ENCODE assay signal across 9 mouse cellular contexts in genomic region chr9:108049561-108050251, GRCm38 (mm10). TPM values are rescaled to one million over a fixed set of nuclear protein-coding genes. Genes with fewer than 3 reads are reported as not detected.
DNase-seq lines count a peak whose midpoint lies in the region; ATAC-seq lines count a peak whose summit lies in the region.
"Had no signal": no experiment of that assay in that cellular context is flagged by ENCODE, and none has a peak within 500 bp of the region (broad histone marks: within the 10 kb centered on the region; RNA-seq: fewer than 3 reads in every experiment).

No protein-coding gene starts in this region.

- no peaks in the 10 kb centered on the region for H3K9me3 ChIP-seq in lung, embryonic 16.5 days (ENCODE audit: control insufficient read depth, low read length)
- no peaks in the 10 kb centered on the region for H3K9me3 ChIP-seq in hindbrain, embryonic 16.5 days (ENCODE audit: control insufficient read depth, low read length)
- no peaks in the 10 kb centered on the region for H3K9me3 ChIP-seq in midbrain, embryonic 16.5 days (replicated peaks; ENCODE audit: control insufficient read depth, low read length, poor library complexity, severe bottlenecking)

- H3K4me2 ChIP-seq in lung, embryonic 16.5 days (ENCODE audit: low read depth, low read length), result peak overlapping the region; percentile 97
- H3K4me2 ChIP-seq in hindbrain, embryonic 16.5 days (ENCODE audit: low read length), result peak overlapping the region; percentile 91
- peak overlapping the region; percentile 89 for H3K4me2 ChIP-seq in midbrain, embryonic 16.5 days (ENCODE audit: low read length)

- H3K9ac ChIP-seq in lung, embryonic 16.5 days (ENCODE audit: low read length), result peak overlapping the region; percentile 85
- H3K9ac ChIP-seq in hindbrain, embryonic 16.5 days (ENCODE audit: low read depth, low read length), result peak overlapping the region; percentile 75
- peak overlapping the region; percentile 73 for H3K9ac ChIP-seq in midbrain, embryonic 16.5 days (ENCODE audit: low read depth, low read length)

- peaks cover 32% of the 10 kb centered on the region for H3K36me3 ChIP-seq in lung, embryonic 16.5 days (ENCODE audit: control insufficient read depth, insufficient read depth, low read length)
- H3K36me3 ChIP-seq in hindbrain, embryonic 16.5 days (ENCODE audit: control insufficient read depth, insufficient read depth, low read length), result peaks cover 33% of the 10 kb centered on the region
- peaks cover 26% of the 10 kb centered on the region for H3K36me3 ChIP-seq in midbrain, embryonic 16.5 days (ENCODE audit: control insufficient read depth, insufficient read depth, low read length)

- no peak for ATAC-seq in lung, embryonic 16.5 days (ENCODE audit: low read depth)
- no peak; the same call in 1 of the 2 replicates for ATAC-seq in hindbrain, embryonic 16.5 days
- ATAC-seq in midbrain, embryonic 16.5 days, result peak; percentile 31; the same call in 1 of the 2 replicates

- H3K27me3 ChIP-seq in lung, embryonic 16.5 days (ENCODE audit: control insufficient read depth, insufficient read depth, low read depth, low read length), result no peaks in the 10 kb centered on the region
- H3K27me3 ChIP-seq in hindbrain, embryonic 16.5 days (replicated peaks; ENCODE audit: control insufficient read depth, insufficient read depth, low read length), result no peaks in the 10 kb centered on the region
- no peaks in the 10 kb centered on the region for H3K27me3 ChIP-seq in midbrain, embryonic 16.5 days (ENCODE audit: control insufficient read depth, insufficient read depth, low read depth, low read length)

- H3K4me3 ChIP-seq in lung, embryonic 16.5 days (ENCODE audit: low read length), result peak overlapping the region; percentile 85
- H3K4me3 ChIP-seq in hindbrain, embryonic 16.5 days (ENCODE audit: low read length), result peak overlapping the region; percentile 72
- H3K4me3 ChIP-seq in midbrain, embryonic 16.5 days (ENCODE audit: low read depth, low read length), result peak overlapping the region; percentile 77

- 41% methylated on average over 15 of the region's 15 CpGs for WGBS in lung, embryonic 16.5 days
- WGBS in hindbrain, embryonic 16.5 days, result 42% methylated on average over 15 of the region's 15 CpGs
- whole genome bisulfite sequencing in midbrain, embryonic 16.5 days, result 43% methylated on average over 15 of the region's 15 CpGs

- DNase-seq in cerebellum, adult 11 months, result peak; percentile 34
- no peak for DNase-seq in cerebellum, postnatal 25 days
- DNase-seq in lung, postnatal 25 days (ENCODE audit: low spot score), result no peak
- DNase-seq in adrenal gland, postnatal 4 days (ENCODE audit: low spot score in 2 of 2), result no peak
- DNase-seq in kidney, postnatal 36 days, result no peak

- H3K27ac ChIP-seq in lung, embryonic 16.5 days (ENCODE audit: low read length), result peak overlapping the region; percentile 66
- peak overlapping the region; percentile 71 for H3K27ac ChIP-seq in hindbrain, embryonic 16.5 days (ENCODE audit: low read depth, low read length)
- H3K27ac ChIP-seq in midbrain, embryonic 16.5 days (ENCODE audit: low read length), result peak overlapping the region; percentile 69; the same call in 1 of the 2 replicates

- peaks cover 32% of the 10 kb centered on the region for H3K4me1 ChIP-seq in lung, embryonic 16.5 days (replicated peaks; ENCODE audit: control insufficient read depth, insufficient read depth, low read length)
- peaks cover 21% of the 10 kb centered on the region for H3K4me1 ChIP-seq in hindbrain, embryonic 16.5 days (ENCODE audit: control insufficient read depth, insufficient read depth, low read depth, low read length)
- peaks cover 18% of the 10 kb centered on the region for H3K4me1 ChIP-seq in midbrain, embryonic 16.5 days (ENCODE audit: control insufficient read depth, insufficient read depth, low read length)

RNA-seq across cellular contexts. Expression of gene Gmppb, which starts 0.7 kb away (rescaled TPM):
- polyA plus RNA-seq in lung, embryonic 16.5 days (2015; fragmentation: Nextera tagmentation; extraction: Ambion mirVana), result 25.6 and 26.5 TPM in 2 replicates
- 25.1 and 25.7 TPM in 2 replicates for polyA plus RNA-seq in hindbrain, embryonic 16.5 days (2015; fragmentation: Nextera tagmentation; extraction: Ambion mirVana)
- polyA plus RNA-seq in midbrain, embryonic 16.5 days (2015; fragmentation: Nextera tagmentation; extraction: Ambion mirVana), result 19.8 and 22.8 TPM in 2 replicates
- total RNA-seq in adrenal gland, postnatal 4 days (2021), result 10 to 100 TPM; 16.2 to 18.4 TPM

RNA-seq across cellular contexts. Expression of gene Amigo3, which starts 3.3 kb away (rescaled TPM):
- polyA plus RNA-seq in lung, embryonic 16.5 days (2015; fragmentation: Nextera tagmentation; extraction: Ambion mirVana), result 2.5 and 3.0 TPM in 2 replicates
- 2.1 and 2.4 TPM in 2 replicates for polyA plus RNA-seq in hindbrain, embryonic 16.5 days (2015; fragmentation: Nextera tagmentation; extraction: Ambion mirVana)
- 2.6 and 2.8 TPM in 2 replicates for polyA plus RNA-seq in midbrain, embryonic 16.5 days (2015; fragmentation: Nextera tagmentation; extraction: Ambion mirVana)
- 1 to 10 TPM; 3.0 to 3.7 TPM for total RNA-seq in adrenal gland, postnatal 4 days (2021)

RNA-seq across cellular contexts. Expression of gene Mst1, which starts 30.5 kb away (rescaled TPM):
- 0.41 and 1.2 TPM in 2 replicates for polyA plus RNA-seq in lung, embryonic 16.5 days (2015; fragmentation: Nextera tagmentation; extraction: Ambion mirVana)
- polyA plus RNA-seq in hindbrain, embryonic 16.5 days (2015; fragmentation: Nextera tagmentation; extraction: Ambion mirVana), result not detected in 2 replicates
- polyA plus RNA-seq in midbrain, embryonic 16.5 days (2015; fragmentation: Nextera tagmentation; extraction: Ambion mirVana), result 0.09 TPM in 1 of 2 replicates, not detected in the other
- total RNA-seq in adrenal gland, postnatal 4 days (2021), result 10 to 100 TPM in 1 of 2 experiments, under 1 TPM in 1; 0.67 to 10.3 TPM
- total RNA-seq: gastrocnemius, postnatal 36 days had no signal

RNA-seq across cellular contexts. Expression of gene Rnf123, which starts 33.4 kb away (rescaled TPM):
- polyA plus RNA-seq in lung, embryonic 16.5 days (2015; fragmentation: Nextera tagmentation; extraction: Ambion mirVana), result 24.9 and 27.1 TPM in 2 replicates
- 47.6 and 53.9 TPM in 2 replicates for polyA plus RNA-seq in hindbrain, embryonic 16.5 days (2015; fragmentation: Nextera tagmentation; extraction: Ambion mirVana)
- 53.4 and 53.9 TPM in 2 replicates for polyA plus RNA-seq in midbrain, embryonic 16.5 days (2015; fragmentation: Nextera tagmentation; extraction: Ambion mirVana)
- 10 to 100 TPM; 73.2 to 76.8 TPM for total RNA-seq in adrenal gland, postnatal 4 days (2021)

RNA-seq across cellular contexts. Expression of gene Apeh, which starts 44.7 kb away (rescaled TPM):
- 53.1 and 59.9 TPM in 2 replicates for polyA plus RNA-seq in lung, embryonic 16.5 days (2015; fragmentation: Nextera tagmentation; extraction: Ambion mirVana)
- 58.6 and 60.9 TPM in 2 replicates for polyA plus RNA-seq in hindbrain, embryonic 16.5 days (2015; fragmentation: Nextera tagmentation; extraction: Ambion mirVana)
- 46.0 and 50.8 TPM in 2 replicates for polyA plus RNA-seq in midbrain, embryonic 16.5 days (2015; fragmentation: Nextera tagmentation; extraction: Ambion mirVana)
- 100 to 1,000 TPM in 1 of 2 experiments, 10 to 100 TPM in 1; 93.0 to 110 TPM for total RNA-seq in adrenal gland, postnatal 4 days (2021)
